Mouse (Mus musculus) liver, embryonic 13.5 days (tissue): ENCODE measurements at regions not wholly inside any gene's neighbourhood (a gene's known extent, or its start where the extent isn't known, plus 50 kb on each side); places are given as distances from the start of the nearest gene placed in this dataset.

Source experiments
- ATAC-seq: fragments of 200-750 bp; cut with Nextera tagmentation; 2 replicates; pipeline ENCODE4 v1.8.0; 2017; ENCODE audit warnings: low read depth, mild to moderate bottlenecking, moderate number of reproducible peaks, moderate library complexity
- DNase-seq: peaks from one replicate; pipeline ENCODE4 v3.0.0; 2022
- H3K27ac ChIP-seq: fragments of 300-500 bp; sonication (generic); 2 replicates; pipeline ENCODE4 v1.5.1; 2015; ENCODE audit warnings: moderate library complexity, mild to moderate bottlenecking, inconsistent platforms
- H3K27me3 ChIP-seq: fragments of 300-500 bp; sonication (generic); 2 replicates; pipeline ENCODE4 v1.6.1; 2015; ENCODE audit warnings: mild to moderate bottlenecking, inconsistent platforms
- H3K36me3 ChIP-seq: fragments of 300-500 bp; sonication (generic); 2 replicates; pipeline ENCODE4 v1.6.1; 2015; ENCODE audit warnings: mild to moderate bottlenecking, inconsistent platforms
- H3K4me1 ChIP-seq: fragments of 300-500 bp; sonication (generic); replicated peaks from 2 replicates; pipeline ENCODE4 v1.6.1; 2015; ENCODE audit warnings: inconsistent platforms
- H3K4me2 ChIP-seq: fragments of 300-500 bp; sonication (generic); 2 replicates; pipeline ENCODE4 v1.6.1; 2015; ENCODE audit warnings: inconsistent platforms, mild to moderate bottlenecking, moderate library complexity
- H3K4me3 ChIP-seq: fragments of 300-500 bp; sonication (generic); replicated peaks from 2 replicates; pipeline ENCODE4 v1.5.1; 2015; ENCODE audit warnings: mild to moderate bottlenecking, inconsistent platforms
- H3K9ac ChIP-seq: fragments of 300-500 bp; sonication (generic); 2 replicates; pipeline ENCODE4 v1.6.1; 2015; ENCODE audit warnings: mild to moderate bottlenecking, inconsistent platforms
- H3K9me3 ChIP-seq: fragments of 300-500 bp; sonication (generic); replicated peaks from 2 replicates; pipeline ENCODE4 v1.6.1; 2016; ENCODE audit warnings: inconsistent platforms
- WGBS: fragments of 180-500 bp; shearing (Covaris S2); methylation state at CpG from one replicate; pipeline ENCODE4 v1.1.7; 2015; ENCODE audit not compliant: insufficient replicate concordance; 5-methylcytosine and 5-hydroxymethylcytosine counted together

DNA sequence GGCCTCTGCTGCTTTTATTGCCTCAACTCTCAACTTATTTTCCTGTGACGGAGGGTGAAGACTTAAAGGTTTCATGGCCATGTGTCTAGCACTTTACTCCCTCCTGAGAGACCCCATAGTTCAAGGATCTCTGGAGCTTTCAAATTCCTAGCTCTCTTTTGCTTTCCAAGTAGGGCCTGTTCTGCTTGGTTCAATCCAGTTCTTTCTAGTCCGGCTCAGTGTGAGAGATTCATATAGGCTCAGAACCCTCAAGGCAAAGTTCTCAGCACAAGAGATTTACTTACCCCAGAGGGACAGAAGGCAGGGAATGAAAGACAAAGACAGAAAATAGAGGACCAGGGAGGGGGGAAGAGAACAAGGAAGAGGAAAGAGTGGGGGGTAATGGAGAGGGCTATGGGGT lies 313.1 kb downstream of the Gm826 start:
- no peak overlapping the region for H3K9ac ChIP-seq
- H3K9me3 ChIP-seq: no peaks in the 10 kb centered on the region
- no peaks in the 10 kb centered on the region for H3K36me3 ChIP-seq
- WGBS: 75% methylated on average over 2 of the region's 2 CpGs
- no peak overlapping the region for H3K27ac ChIP-seq
- DNase-seq (no peak), ATAC-seq (no peak)
- H3K4me2 ChIP-seq: no peak overlapping the region
- H3K27me3 ChIP-seq: no peaks in the 10 kb centered on the region
- H3K4me3 ChIP-seq: no peak overlapping the region
- H3K4me1 ChIP-seq: no peaks in the 10 kb centered on the region

DNA sequence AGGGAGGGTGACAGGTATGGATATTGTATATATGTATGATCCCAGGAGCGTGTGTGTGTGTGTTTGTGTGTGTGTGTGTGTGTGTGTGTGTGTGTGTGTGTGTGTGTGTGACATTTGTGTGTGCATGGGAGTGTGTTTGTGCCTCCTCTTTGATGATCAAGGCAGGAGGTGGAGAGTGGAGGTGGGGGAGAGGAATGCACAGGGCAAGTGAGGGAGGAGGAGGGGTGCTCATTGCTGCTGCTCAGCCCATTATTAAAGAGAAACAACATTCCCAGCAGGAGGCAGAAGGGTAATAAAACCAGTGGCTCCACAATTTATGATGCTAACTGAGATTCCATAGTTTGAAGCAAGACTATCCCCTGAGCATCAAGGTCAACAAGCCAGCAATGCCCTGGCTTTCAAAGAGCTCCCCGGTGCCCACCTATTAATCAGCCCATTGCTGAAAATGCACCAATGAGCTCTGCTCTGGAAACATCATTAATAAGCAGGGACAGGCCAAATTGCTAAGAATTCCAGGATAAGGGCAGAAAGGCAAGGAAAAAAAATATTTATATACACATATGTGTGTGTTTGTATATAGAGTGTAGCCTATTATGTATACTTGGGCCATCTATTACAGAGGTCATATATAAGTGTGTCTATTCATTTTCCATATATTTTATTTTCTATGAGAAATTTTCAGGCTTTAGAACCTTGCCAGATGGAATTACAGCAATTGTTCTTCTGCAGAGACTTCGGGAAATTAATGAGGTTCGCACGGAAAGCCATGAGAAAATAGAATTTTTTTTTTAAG lies 316.7 kb downstream of the Gm826 start:
- Histone ChIP-seq H3K4me1 (no peaks in the 10 kb centered on the region), H3K9ac (no peak overlapping the region), H3K27me3 (no peaks in the 10 kb centered on the region), H3K36me3 (no peaks in the 10 kb centered on the region), H3K9me3 (no peaks in the 10 kb centered on the region), H3K4me2 (no peak overlapping the region), H3K4me3 (no peak overlapping the region), H3K27ac (no peak overlapping the region)
- DNase-seq (no peak), ATAC-seq (no peak)
- WGBS: 59% methylated on average over 5 of the region's 5 CpGs

DNA sequence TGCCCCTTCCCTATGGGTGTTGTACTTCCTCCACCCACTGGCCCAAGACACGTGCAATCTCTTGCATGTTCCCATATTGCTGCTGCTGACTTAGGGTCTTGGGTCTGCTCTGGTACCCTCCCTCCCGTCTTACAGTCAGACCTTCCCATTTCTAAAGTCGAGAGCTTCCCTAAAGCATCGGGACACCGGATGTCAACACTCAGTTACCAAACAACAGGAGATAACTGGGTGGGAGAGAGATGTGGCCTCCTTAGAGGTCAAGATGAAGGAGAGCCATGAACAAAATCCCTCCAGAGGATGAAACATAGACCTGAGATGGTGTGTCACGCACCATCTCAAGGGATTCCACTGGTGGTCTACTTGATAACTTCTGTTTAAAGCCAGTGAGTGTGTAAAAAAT lies 322.5 kb downstream of the Gm826 start:
- H3K36me3 ChIP-seq: no peaks in the 10 kb centered on the region
- H3K9me3 ChIP-seq: no peaks in the 10 kb centered on the region
- no peak overlapping the region for H3K27ac ChIP-seq
- no peaks in the 10 kb centered on the region for H3K27me3 ChIP-seq
- DNase-seq (no peak), ATAC-seq (no peak)
- no peak overlapping the region for H3K9ac ChIP-seq
- no peak overlapping the region for H3K4me2 ChIP-seq
- WGBS: 61% methylated on average over 6 of the region's 6 CpGs
- H3K4me3 ChIP-seq: no peak overlapping the region
- no peaks in the 10 kb centered on the region for H3K4me1 ChIP-seq

DNA sequence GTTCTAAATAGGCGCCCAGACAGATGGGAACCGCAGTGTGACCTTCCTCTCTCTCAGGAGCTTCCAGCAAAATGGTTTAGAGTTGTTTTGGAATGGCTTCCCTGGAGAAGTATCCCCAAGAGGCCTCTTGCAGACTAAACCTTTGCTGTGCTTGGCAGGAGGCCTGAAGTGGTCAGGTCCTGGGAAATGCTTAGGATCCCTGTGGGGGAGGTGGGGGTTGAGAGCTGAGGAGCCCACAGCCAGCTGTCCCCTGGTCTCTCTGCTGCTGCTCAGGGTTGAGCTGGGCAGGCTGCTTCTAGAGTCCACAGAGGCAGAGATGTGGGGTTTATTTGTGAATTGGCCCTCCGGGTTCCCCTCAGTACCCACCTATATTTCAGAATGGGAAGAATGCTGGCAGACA lies 331.3 kb downstream of the Gm826 start:
- H3K27ac ChIP-seq: no peak overlapping the region
- H3K36me3 ChIP-seq: no peaks in the 10 kb centered on the region
- H3K9ac ChIP-seq: no peak overlapping the region
- H3K9me3 ChIP-seq: no peaks in the 10 kb centered on the region
- H3K27me3 ChIP-seq: no peaks in the 10 kb centered on the region
- DNase-seq (no peak), ATAC-seq (no peak)
- H3K4me3 ChIP-seq: no peak overlapping the region
- no peak overlapping the region for H3K4me2 ChIP-seq
- 47% methylated on average over 3 of the region's 3 CpGs for WGBS
- no peaks in the 10 kb centered on the region for H3K4me1 ChIP-seq

DNA sequence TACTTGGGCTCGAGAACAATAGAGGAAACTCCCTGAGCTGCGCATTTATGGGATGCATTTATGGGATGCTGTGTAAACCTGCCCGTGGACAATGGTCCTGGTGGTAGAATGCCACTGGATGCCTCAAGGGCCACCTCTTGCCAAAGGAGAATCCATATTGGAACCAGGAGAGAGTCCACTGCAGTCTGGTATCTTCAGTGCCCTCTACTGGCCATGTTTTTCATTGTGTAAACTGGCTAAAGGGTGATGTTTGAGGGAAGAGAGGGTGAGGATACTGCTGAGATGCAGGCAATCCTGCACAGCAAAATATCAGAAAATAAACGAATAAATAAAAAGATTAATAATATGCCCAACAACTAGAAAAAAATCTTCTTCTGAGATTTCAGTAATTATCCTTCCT lies 333.5 kb downstream of the Gm826 start:
- DNase-seq (no peak), ATAC-seq (no peak)
- Histone ChIP-seq H3K27ac (no peak overlapping the region), H3K4me3 (no peak overlapping the region), H3K36me3 (no peaks in the 10 kb centered on the region), H3K4me2 (no peak overlapping the region), H3K9me3 (no peaks in the 10 kb centered on the region), H3K9ac (no peak overlapping the region), H3K4me1 (no peaks in the 10 kb centered on the region), H3K27me3 (no peaks in the 10 kb centered on the region)
- 42% methylated on average over 4 of the region's 4 CpGs for WGBS

DNA sequence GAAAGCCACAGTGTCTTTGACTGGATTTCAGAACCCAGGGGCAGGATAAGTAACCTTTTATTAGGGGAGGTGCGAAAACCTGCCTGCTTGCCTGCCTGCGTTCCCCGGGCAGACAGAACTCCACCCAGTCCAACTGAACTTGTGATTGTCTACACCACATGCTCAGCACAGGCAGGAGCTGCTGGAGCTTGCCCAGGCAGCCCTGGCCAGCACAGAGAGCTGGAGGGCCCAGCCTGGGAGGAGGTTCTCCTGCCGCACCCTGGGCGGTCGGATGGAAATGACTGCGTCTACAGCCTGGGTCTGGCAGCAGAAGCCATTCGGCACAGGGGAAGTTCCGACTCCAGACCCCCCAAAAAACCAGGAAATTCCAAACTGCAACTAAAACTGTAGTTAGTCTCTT lies 336.6 kb downstream of the Gm826 start:
- Histone ChIP-seq H3K4me3 (no peak overlapping the region), H3K9ac (no peak overlapping the region), H3K4me1 (no peaks in the 10 kb centered on the region), H3K9me3 (no peaks in the 10 kb centered on the region), H3K27ac (no peak overlapping the region), H3K27me3 (no peaks in the 10 kb centered on the region), H3K4me2 (no peak overlapping the region), H3K36me3 (no peaks in the 10 kb centered on the region)
- DNase-seq (no peak), ATAC-seq (no peak)
- 74% methylated on average over 9 of the region's 9 CpGs for WGBS

DNA sequence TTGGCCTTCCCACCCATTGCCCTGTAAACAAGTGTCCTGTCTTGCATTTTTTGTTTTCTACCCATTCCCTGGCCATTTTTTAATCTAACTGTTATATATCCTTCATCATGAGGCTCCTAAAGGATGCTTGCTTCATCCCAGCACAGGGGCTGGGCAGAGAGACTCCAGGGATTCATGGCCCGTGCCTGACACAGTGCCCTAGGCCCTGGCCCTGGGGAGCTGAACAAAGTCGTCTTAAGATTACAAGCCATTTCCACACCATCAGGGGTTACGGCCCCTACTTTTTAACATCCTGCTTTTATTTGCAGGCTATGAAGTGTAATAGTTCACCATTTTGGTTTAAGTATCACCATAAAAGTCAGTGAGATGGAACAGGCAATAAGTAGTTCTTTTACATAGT lies 339.5 kb downstream of the Gm826 start:
- Histone ChIP-seq H3K4me1 (no peaks in the 10 kb centered on the region), H3K36me3 (no peaks in the 10 kb centered on the region), H3K4me2 (no peak overlapping the region), H3K4me3 (no peak overlapping the region), H3K9me3 (no peaks in the 10 kb centered on the region), H3K9ac (no peak overlapping the region), H3K27me3 (no peaks in the 10 kb centered on the region), H3K27ac (no peak overlapping the region)
- WGBS: 67% methylated on average over 3 of the region's 3 CpGs
- no peak for DNase-seq
- no peak for ATAC-seq

DNA sequence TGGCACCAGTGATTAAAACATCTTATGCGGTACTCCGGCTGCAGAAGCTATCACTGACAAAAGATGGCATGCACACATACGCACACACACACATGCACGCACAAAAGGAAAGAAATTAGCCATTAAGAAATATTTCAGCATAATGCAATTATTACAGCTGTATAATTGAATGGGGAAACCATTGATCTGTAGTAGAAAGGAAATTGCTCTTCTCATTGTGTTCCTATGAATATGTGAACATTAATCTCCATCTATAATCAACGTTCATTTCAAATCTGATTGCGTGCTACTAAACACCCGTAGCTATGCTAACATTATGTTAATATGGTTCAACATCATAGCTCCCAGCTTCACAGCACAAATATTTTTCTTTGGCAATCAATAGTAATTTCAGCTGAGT lies 347.2 kb downstream of the Gm826 start:
- no peaks in the 10 kb centered on the region for H3K9me3 ChIP-seq
- DNase-seq (no peak), ATAC-seq (no peak)
- no peak overlapping the region for H3K4me2 ChIP-seq
- no peak overlapping the region for H3K27ac ChIP-seq
- no peaks in the 10 kb centered on the region for H3K4me1 ChIP-seq
- no peak overlapping the region for H3K4me3 ChIP-seq
- no peaks in the 10 kb centered on the region for H3K27me3 ChIP-seq
- no peaks in the 10 kb centered on the region for H3K36me3 ChIP-seq
- no peak overlapping the region for H3K9ac ChIP-seq
- 82% methylated on average over 7 of the region's 7 CpGs for WGBS

DNA sequence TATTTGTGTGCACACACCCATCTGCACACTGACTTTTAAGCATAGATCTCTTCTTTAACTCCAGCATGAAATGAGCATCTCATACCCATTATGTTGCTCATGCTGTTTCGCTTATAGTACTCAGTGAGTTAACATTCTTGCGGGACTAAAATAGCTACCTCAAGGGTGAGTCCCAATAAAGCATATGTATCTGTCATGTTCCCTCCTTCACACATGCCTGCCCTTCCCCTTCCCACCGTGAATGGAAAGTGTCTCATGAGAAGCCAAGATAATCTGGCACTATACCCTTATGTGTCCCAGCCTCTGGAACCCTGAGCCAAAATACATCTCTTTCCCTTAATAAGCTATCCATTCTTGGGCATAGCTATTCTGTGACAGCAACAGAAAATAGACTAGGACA lies 352.3 kb downstream of the Gm826 start:
- WGBS: 66% methylated on average over 3 of the region's 3 CpGs
- H3K9ac ChIP-seq: no peak overlapping the region
- no peaks in the 10 kb centered on the region for H3K27me3 ChIP-seq

DNA sequence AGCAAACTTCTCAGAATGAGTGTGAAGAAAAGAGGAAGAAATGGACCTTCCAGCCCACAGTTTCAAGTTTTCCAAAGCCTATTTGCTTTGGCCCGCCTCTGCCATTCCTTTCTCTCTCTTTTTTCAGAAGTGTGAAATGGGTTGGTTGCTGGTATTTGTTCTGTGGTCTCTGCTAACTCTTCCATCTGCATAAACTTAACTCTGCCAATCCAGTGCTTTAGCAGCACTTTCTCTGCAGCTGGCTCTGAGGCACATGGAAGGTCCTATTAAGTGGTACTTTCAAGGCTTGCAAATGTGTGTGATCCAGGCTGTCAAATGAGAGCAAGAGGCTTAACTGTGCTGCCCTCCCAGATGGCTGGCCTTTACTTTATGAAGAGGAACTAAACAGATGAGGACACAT lies 383.6 kb downstream of the Gm826 start:
- no peak for ATAC-seq
- Histone ChIP-seq H3K4me1 (no peaks in the 10 kb centered on the region), H3K27ac (no peak overlapping the region), H3K9me3 (no peaks in the 10 kb centered on the region), H3K36me3 (no peaks in the 10 kb centered on the region), H3K4me3 (no peak overlapping the region), H3K27me3 (no peaks in the 10 kb centered on the region), H3K4me2 (no peak overlapping the region), H3K9ac (no peak overlapping the region)
- 19% methylated on average over 1 of the region's 1 CpGs for WGBS
- DNase-seq: no peak

More for the DNA sequence above, 352.3 kb downstream of the Gm826 start:
- DNase-seq: no peak
- H3K9me3 ChIP-seq: no peaks in the 10 kb centered on the region
- H3K4me1 ChIP-seq: no peaks in the 10 kb centered on the region
- no peak overlapping the region for H3K4me3 ChIP-seq
- ATAC-seq: no peak
- H3K36me3 ChIP-seq: no peaks in the 10 kb centered on the region
- H3K27ac ChIP-seq: no peak overlapping the region
- H3K4me2 ChIP-seq: no peak overlapping the region

DNA sequence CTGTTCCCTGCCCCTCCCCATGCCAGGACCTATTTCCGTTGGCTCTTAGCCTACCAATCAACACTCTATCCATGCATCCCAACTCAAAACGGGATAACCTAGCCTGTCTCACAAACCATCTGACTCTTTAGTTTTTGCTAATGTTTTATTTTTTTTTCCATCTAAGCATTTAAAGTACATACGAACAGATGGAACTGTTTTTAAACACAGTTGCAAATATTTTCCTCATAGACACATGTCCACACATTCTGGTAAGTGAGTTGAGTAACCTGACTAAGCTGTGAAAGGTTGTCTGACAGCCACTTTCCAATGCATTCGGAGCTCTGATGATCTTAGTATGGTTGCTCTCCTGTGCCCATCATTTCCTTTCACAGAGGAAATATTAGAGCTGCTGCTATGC lies 384.9 kb downstream of the Gm826 start:
- H3K27me3 ChIP-seq: no peaks in the 10 kb centered on the region
- H3K9ac ChIP-seq: no peak overlapping the region
- no peak overlapping the region for H3K27ac ChIP-seq
- 58% methylated on average over 4 of the region's 4 CpGs for WGBS
- no peak for DNase-seq
- no peak overlapping the region for H3K4me2 ChIP-seq
- H3K4me1 ChIP-seq: no peaks in the 10 kb centered on the region
- H3K4me3 ChIP-seq: no peak overlapping the region
- H3K9me3 ChIP-seq: no peaks in the 10 kb centered on the region
- no peak for ATAC-seq
- H3K36me3 ChIP-seq: no peaks in the 10 kb centered on the region

DNA sequence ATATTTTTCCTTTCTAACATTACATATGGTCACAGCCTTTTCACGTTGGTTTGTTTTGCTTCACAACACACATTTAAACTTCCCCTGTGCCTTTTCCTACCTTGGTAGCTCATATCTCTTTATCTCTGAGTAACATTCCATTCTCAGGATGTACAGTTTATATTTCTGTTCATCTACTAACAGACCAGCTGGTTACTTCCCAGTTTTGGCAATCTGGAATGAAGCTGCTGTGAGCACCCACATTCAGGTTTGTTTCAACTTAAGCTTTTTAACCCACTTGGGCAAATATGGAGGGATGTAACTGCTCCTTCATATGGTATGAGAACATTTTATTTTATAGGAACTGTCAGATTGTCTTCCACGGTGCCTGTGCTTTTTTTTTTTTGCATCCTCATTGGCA lies 403.2 kb downstream of the Gm826 start:
- Histone ChIP-seq H3K27ac (no peak overlapping the region), H3K4me3 (no peak overlapping the region), H3K4me1 (no peaks in the 10 kb centered on the region), H3K9me3 (no peaks in the 10 kb centered on the region), H3K27me3 (no peaks in the 10 kb centered on the region), H3K4me2 (no peak overlapping the region), H3K9ac (no peak overlapping the region), H3K36me3 (no peaks in the 10 kb centered on the region)
- DNase-seq (no peak), ATAC-seq (no peak)
- WGBS: 57% methylated on average over 2 of the region's 2 CpGs
